Mouse (Mus musculus) limb, embryonic 10.5 days (tissue): Measurements from ENCODE around the gene Furin. TPM values are rescaled to one million over a fixed set of nuclear protein-coding genes. Genes with fewer than 3 reads are reported as not detected.

Experiments used
- DNase-seq: peaks from one replicate; pipeline ENCODE4 v3.0.0-alpha.2; 2017; ENCODE audit warnings: low spot score
- H3K27ac ChIP-seq: fragments of 300-500 bp; sonication (generic); 2 replicates; pipeline ENCODE4 v1.5.1; 2016; ENCODE audit warnings: mild to moderate bottlenecking
- H3K27me3 ChIP-seq: fragments of 300-500 bp; sonication (generic); 2 replicates; pipeline ENCODE4 v1.6.1; 2016; ENCODE audit warnings: low read depth, mild to moderate bottlenecking; ENCODE audit not compliant: poor library complexity, severe bottlenecking
- H3K36me3 ChIP-seq: fragments of 300-500 bp; sonication (generic); 2 replicates; pipeline ENCODE4 v1.6.1; 2016; ENCODE audit warnings: mild to moderate bottlenecking, moderate library complexity
- H3K4me1 ChIP-seq: fragments of 300-500 bp; sonication (generic); 2 replicates; pipeline ENCODE4 v1.6.1; 2016
- H3K4me3 ChIP-seq: fragments of 300-500 bp; sonication (generic); 2 replicates; pipeline ENCODE4 v1.5.1; 2016; ENCODE audit warnings: mild to moderate bottlenecking, moderate library complexity
- H3K9me3 ChIP-seq: fragments of 300-500 bp; sonication (generic); replicated peaks from 2 replicates; pipeline ENCODE4 v1.6.1; 2016; ENCODE audit warnings: mild to moderate bottlenecking
- WGBS: fragments of 180-500 bp; shearing (Covaris S2); methylation state at CpG from one replicate; pipeline ENCODE4 v1.1.7; 2016; 5-methylcytosine and 5-hydroxymethylcytosine counted together
- polyA plus RNA-seq: library from polyadenylated mRNA; unstranded; fragments of >200 nt; fragmentation: Nextera tagmentation; extraction: Ambion mirVana; gene quantifications from 2 replicates; pipeline ENCODE4 v1.2.1, GENCODE M21; 2016

Furin gene
- polyA plus RNA-seq, 1 experiment from 2014 or later = 8.8 TPM

GRCm38 (mm10) chr7:80339371-80339770 lies 65.9 kb downstream of the Furin start:
- peaks cover 37% of the 10 kb centered on the region for H3K36me3 ChIP-seq
- peak overlapping the region; percentile 71 for H3K4me3 ChIP-seq
- H3K27ac ChIP-seq = peak overlapping the region; percentile 82
- no peaks in the 10 kb centered on the region for H3K9me3 ChIP-seq
- peaks cover 7% of the 10 kb centered on the region; the same call in 1 of the 2 replicates for H3K27me3 ChIP-seq
- 12% methylated on average over 17 of the region's 17 CpGs for WGBS
- peak; percentile 59 for DNase-seq
- peaks cover 42% of the 10 kb centered on the region for H3K4me1 ChIP-seq

Other genes starting within 250 kb of the Furin start
- 8.1 and 9.9 TPM in 2 replicates for gene Sema4b, start 218.6 kb downstream of the Furin start, polyA plus RNA-seq
- gene Cib1, start 172.6 kb downstream of the Furin start, polyA plus RNA-seq = 68.6 and 75.3 TPM in 2 replicates
- 7.2 and 7.5 TPM in 2 replicates for gene Gdpgp1, start 172.6 kb downstream of the Furin start, polyA plus RNA-seq
- 0.50 and 0.61 TPM in 2 replicates for gene Ttll13, start 159.1 kb downstream of the Furin start, polyA plus RNA-seq
- gene Ngrn, start 144.2 kb downstream of the Furin start, polyA plus RNA-seq = 42.5 and 45.7 TPM in 2 replicates
- gene Vps33b, start 135.8 kb downstream of the Furin start, polyA plus RNA-seq = 15.2 and 17.9 TPM in 2 replicates
- 160 and 172 TPM in 2 replicates for gene Prc1, start 111.0 kb downstream of the Furin start, polyA plus RNA-seq
- gene Rccd1, start 81.0 kb downstream of the Furin start, polyA plus RNA-seq = 11.6 and 12.0 TPM in 2 replicates
- 51.8 and 53.3 TPM in 2 replicates for gene Unc45a, start 64.4 kb downstream of the Furin start, polyA plus RNA-seq
- 21.0 and 25.6 TPM in 2 replicates for gene Hddc3, start 62.3 kb downstream of the Furin start, polyA plus RNA-seq
- 19.7 and 23.1 TPM in 2 replicates for gene Man2a2, start 34.1 kb downstream of the Furin start, polyA plus RNA-seq
- gene Fes, start 17.5 kb downstream of the Furin start, polyA plus RNA-seq = 7.6 and 13.2 TPM in 2 replicates
- gene Blm, start 129.7 kb upstream of the Furin start, polyA plus RNA-seq = 54.5 and 58.2 TPM in 2 replicates